Mouse (Mus musculus): ENCODE data around the gene As3mt. TPM values are rescaled to one million over a fixed set of nuclear protein-coding genes. Genes with fewer than 3 reads are reported as not detected.

Gene As3mt
- polyA plus RNA-seq, 1 experiment from 2014 or later, result 42.5 TPM

DNA sequence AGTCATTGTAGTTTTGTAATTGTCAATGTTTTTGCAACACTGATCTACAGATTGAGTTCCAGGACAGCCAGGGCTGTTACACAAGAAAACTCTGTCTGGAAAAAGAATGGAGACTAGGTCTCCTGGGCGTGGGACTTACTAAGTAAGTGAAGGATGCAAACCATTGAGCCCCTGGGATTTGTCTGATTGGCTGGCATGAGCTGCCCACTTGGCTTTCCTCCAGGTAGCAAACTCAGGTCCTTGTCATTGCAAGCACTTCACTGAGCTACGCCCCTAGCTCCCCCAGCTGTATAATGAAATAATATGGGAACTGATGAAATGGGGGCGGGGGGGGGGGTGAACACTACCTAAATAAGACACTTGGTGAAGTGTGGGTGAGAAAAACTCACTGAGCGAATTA is 14.1 kb upstream of the As3mt start:
- H3K27ac ChIP-seq (replicated peaks; ENCODE audit: low read depth, low read length), result no peak overlapping the region
- H3K27me3 ChIP-seq (ENCODE audit: control insufficient read depth, insufficient read depth, low read length), result no peaks in the 10 kb centered on the region
- H3K4me2 ChIP-seq (ENCODE audit: low read length), result no peak overlapping the region
- H3K36me3 ChIP-seq (ENCODE audit: control insufficient read depth, insufficient read depth, low read length), result no peaks in the 10 kb centered on the region
- H3K4me3 ChIP-seq (replicated peaks; ENCODE audit: low read depth, low read length), result no peak overlapping the region
- H3K9me3 ChIP-seq (ENCODE audit: control insufficient read depth, low read length), result no peaks in the 10 kb centered on the region
- H3K4me1 ChIP-seq (ENCODE audit: control insufficient read depth, insufficient read depth, low read length), result peaks cover 10% of the 10 kb centered on the region
- WGBS, result 87% methylated on average over 4 of the region's 4 CpGs
- H3K9ac ChIP-seq (replicated peaks; ENCODE audit: low read length), result no peak overlapping the region
- ATAC-seq (ENCODE audit: low FRiP score, low TSS enrichment) (no peak), DNase-seq (no peak)

DNA sequence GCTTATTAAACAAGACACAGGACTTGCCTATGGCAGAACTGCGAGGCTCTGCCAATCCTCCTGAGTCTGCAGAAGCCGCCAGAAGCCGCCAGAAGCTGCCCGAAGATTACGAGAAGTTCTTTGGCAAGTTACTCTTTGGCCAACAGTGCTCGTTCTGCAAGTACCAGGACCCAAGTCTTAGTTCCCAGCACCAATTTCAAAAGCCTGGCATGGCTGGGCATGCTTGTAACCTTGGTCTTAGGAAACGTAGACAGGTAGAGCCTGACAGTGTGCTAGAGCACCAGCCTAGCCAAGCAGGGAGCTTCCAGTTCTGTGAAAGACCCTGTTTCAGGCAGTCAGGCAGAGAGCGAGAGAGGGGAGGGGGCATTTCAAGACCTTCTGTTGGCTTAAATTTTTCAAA is 10.8 kb upstream of the As3mt start:
- 97% methylated on average over 8 of the region's 8 CpGs for WGBS
- no peak for ATAC-seq (ENCODE audit: low FRiP score, low TSS enrichment)

DNA sequence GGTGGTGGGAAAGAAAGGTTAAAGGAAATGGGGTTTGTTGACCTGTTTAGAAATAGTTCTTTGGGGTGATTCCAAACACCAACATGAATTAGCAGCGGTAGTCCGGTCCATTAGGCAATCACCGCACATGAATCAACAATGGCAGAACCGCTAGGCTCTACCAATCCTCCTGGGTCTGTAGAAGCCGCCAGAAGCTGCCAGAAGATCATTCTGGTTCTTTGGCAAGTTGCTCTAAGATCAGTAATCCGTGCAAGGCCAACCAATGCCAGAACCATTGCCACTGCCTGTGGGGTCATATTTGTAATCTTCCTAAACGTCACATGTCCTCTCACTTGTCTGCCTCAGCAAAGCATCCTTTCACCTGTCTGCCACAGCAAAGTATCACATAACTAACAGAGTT is 10.3 kb upstream of the As3mt start:
- H3K4me3 ChIP-seq (replicated peaks; ENCODE audit: low read depth, low read length), result no peak overlapping the region
- no peak overlapping the region for H3K27ac ChIP-seq (replicated peaks; ENCODE audit: low read depth, low read length)
- no peaks in the 10 kb centered on the region for H3K9me3 ChIP-seq (ENCODE audit: control insufficient read depth, low read length)
- H3K4me1 ChIP-seq (ENCODE audit: control insufficient read depth, insufficient read depth, low read length), result no peaks in the 10 kb centered on the region
- no peak overlapping the region for H3K9ac ChIP-seq (replicated peaks; ENCODE audit: low read length)
- ATAC-seq (ENCODE audit: low FRiP score, low TSS enrichment) (no peak), DNase-seq (no peak)
- no peak overlapping the region for H3K4me2 ChIP-seq (ENCODE audit: low read length)
- H3K36me3 ChIP-seq (ENCODE audit: control insufficient read depth, insufficient read depth, low read length), result peaks cover 3% of the 10 kb centered on the region; the same call in 1 of the 2 replicates
- 95% methylated on average over 7 of the region's 7 CpGs for WGBS
- H3K27me3 ChIP-seq (ENCODE audit: control insufficient read depth, insufficient read depth, low read length), result no peaks in the 10 kb centered on the region

More for the DNA sequence above, 10.8 kb upstream of the As3mt start:
- no peaks in the 10 kb centered on the region for H3K4me1 ChIP-seq (ENCODE audit: control insufficient read depth, insufficient read depth, low read length)
- H3K4me3 ChIP-seq (replicated peaks; ENCODE audit: low read depth, low read length), result no peak overlapping the region
- H3K4me2 ChIP-seq (ENCODE audit: low read length), result no peak overlapping the region
- no peaks in the 10 kb centered on the region for H3K27me3 ChIP-seq (ENCODE audit: control insufficient read depth, insufficient read depth, low read length)
- H3K9me3 ChIP-seq (ENCODE audit: control insufficient read depth, low read length), result no peaks in the 10 kb centered on the region
- peaks cover 2% of the 10 kb centered on the region; the same call in 1 of the 2 replicates for H3K36me3 ChIP-seq (ENCODE audit: control insufficient read depth, insufficient read depth, low read length)
- no peak overlapping the region for H3K9ac ChIP-seq (replicated peaks; ENCODE audit: low read length)
- no peak for DNase-seq
- no peak overlapping the region for H3K27ac ChIP-seq (replicated peaks; ENCODE audit: low read depth, low read length)

DNA sequence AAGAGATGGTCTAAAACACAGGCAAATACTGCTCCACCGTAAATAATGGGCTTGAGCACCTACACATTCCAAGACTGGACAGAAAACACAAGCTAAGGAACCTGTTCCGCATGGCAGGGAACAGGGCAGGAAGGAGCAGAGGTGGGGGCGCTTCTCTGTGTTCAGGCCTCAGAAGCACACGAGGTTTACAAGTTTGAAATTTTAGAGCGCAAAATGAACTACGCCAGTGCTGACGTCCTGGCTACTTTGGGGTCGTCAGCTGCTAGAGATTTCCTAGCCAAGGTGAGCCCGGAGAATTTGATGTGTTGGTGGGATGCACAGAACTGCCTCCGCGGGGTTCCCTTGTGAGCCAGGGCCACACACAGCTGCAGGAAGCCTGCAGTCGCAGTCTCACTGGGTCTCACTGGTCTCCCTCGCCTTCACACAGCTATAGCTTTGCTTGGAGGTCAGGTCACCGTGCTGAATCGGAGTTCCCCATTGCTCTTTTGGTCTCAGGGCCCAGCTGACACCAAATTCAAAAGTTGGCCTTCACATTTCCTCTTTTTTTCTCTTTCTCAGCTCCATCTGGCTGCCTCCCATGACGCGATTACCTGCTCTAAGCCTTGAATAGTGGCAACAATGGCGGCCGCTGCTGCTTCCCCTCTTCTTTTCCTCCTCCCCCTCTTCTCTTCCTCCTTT is 9.3 kb upstream of the As3mt start:
- DNase-seq (no peak), ATAC-seq (ENCODE audit: low FRiP score, low TSS enrichment) (no peak)
- H3K4me1 ChIP-seq (ENCODE audit: control insufficient read depth, insufficient read depth, low read length), result no peaks in the 10 kb centered on the region
- H3K27ac ChIP-seq (replicated peaks; ENCODE audit: low read depth, low read length), result no peak overlapping the region
- no peaks in the 10 kb centered on the region for H3K9me3 ChIP-seq (ENCODE audit: control insufficient read depth, low read length)
- no peak overlapping the region for H3K9ac ChIP-seq (replicated peaks; ENCODE audit: low read length)
- 52% methylated on average over 19 of the region's 19 CpGs for WGBS
- no peaks in the 10 kb centered on the region for H3K27me3 ChIP-seq (ENCODE audit: control insufficient read depth, insufficient read depth, low read length)
- no peak overlapping the region for H3K4me2 ChIP-seq (ENCODE audit: low read length)
- no peak overlapping the region for H3K4me3 ChIP-seq (replicated peaks; ENCODE audit: low read depth, low read length)
- H3K36me3 ChIP-seq (ENCODE audit: control insufficient read depth, insufficient read depth, low read length), result peaks cover 6% of the 10 kb centered on the region; the same call in 1 of the 2 replicates

DNA sequence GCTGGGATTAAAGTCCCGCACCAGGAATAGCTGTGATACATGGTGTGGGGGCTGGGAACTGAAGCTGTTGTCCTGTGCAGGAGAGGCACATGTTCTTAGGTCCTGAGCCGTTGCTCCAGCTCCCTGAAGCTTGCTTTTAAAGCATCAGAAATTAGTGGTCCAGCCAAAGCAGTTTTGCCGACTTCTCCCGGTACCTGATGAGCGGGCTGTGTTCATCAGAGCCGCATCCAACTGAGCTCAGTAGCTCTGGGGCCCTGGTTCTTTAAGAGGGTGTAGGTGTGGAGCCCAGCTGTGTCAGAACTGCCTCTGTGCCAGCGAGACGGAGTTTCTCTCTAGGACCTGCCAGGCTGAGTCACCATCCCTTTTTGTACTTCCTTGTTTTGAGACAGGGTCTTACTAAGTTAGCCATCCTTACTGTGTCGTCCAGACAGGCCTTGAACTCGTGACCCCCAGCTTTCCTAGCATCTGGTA is 8.2 kb upstream of the As3mt start:
- Histone ChIP-seq H3K9me3 (ENCODE audit: control insufficient read depth, low read length) (no peaks in the 10 kb centered on the region), H3K4me3 (replicated peaks; ENCODE audit: low read depth, low read length) (no peak overlapping the region), H3K36me3 (ENCODE audit: control insufficient read depth, insufficient read depth, low read length) (peaks cover 6% of the 10 kb centered on the region; the same call in 1 of the 2 replicates), H3K4me1 (ENCODE audit: control insufficient read depth, insufficient read depth, low read length) (no peaks in the 10 kb centered on the region), H3K27me3 (ENCODE audit: control insufficient read depth, insufficient read depth, low read length) (no peaks in the 10 kb centered on the region), H3K4me2 (ENCODE audit: low read length) (no peak overlapping the region), H3K9ac (replicated peaks; ENCODE audit: low read length) (no peak overlapping the region), H3K27ac (replicated peaks; ENCODE audit: low read depth, low read length) (no peak overlapping the region)
- DNase-seq, result no peak
- WGBS, result 80% methylated on average over 10 of the region's 10 CpGs
- no peak for ATAC-seq (ENCODE audit: low FRiP score, low TSS enrichment)

DNA sequence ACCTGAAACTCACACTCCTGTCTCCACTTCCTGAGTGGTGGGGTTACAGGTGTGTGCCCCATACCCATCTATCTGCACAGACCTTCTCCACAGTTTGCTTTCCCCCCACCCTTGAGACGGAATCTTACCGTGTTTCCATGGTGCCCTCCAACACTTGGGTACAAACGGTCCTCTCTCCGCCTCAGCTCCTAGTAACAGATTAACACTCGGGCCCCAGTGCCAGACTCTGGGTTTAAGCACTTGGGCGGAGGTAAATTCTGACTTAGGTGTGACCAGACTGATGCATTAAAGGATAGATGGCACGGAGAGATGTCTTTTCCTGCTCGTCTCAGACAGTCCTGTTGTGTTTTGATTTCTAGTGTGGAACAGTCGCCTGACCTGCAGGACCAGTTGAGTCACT is 6.1 kb upstream of the As3mt start:
- H3K9me3 ChIP-seq (ENCODE audit: control insufficient read depth, low read length), result no peaks in the 10 kb centered on the region
- no peak overlapping the region for H3K9ac ChIP-seq (replicated peaks; ENCODE audit: low read length)
- no peaks in the 10 kb centered on the region for H3K4me1 ChIP-seq (ENCODE audit: control insufficient read depth, insufficient read depth, low read length)
- no peak overlapping the region for H3K4me3 ChIP-seq (replicated peaks; ENCODE audit: low read depth, low read length)
- no peaks in the 10 kb centered on the region for H3K27me3 ChIP-seq (ENCODE audit: control insufficient read depth, insufficient read depth, low read length)
- ATAC-seq (ENCODE audit: low FRiP score, low TSS enrichment), result no peak
- DNase-seq, result no peak
- H3K27ac ChIP-seq (replicated peaks; ENCODE audit: low read depth, low read length), result no peak overlapping the region
- no peak overlapping the region for H3K4me2 ChIP-seq (ENCODE audit: low read length)
- peaks cover 6% of the 10 kb centered on the region; the same call in 1 of the 2 replicates for H3K36me3 ChIP-seq (ENCODE audit: control insufficient read depth, insufficient read depth, low read length)
- 89% methylated on average over 9 of the region's 9 CpGs for WGBS

DNA sequence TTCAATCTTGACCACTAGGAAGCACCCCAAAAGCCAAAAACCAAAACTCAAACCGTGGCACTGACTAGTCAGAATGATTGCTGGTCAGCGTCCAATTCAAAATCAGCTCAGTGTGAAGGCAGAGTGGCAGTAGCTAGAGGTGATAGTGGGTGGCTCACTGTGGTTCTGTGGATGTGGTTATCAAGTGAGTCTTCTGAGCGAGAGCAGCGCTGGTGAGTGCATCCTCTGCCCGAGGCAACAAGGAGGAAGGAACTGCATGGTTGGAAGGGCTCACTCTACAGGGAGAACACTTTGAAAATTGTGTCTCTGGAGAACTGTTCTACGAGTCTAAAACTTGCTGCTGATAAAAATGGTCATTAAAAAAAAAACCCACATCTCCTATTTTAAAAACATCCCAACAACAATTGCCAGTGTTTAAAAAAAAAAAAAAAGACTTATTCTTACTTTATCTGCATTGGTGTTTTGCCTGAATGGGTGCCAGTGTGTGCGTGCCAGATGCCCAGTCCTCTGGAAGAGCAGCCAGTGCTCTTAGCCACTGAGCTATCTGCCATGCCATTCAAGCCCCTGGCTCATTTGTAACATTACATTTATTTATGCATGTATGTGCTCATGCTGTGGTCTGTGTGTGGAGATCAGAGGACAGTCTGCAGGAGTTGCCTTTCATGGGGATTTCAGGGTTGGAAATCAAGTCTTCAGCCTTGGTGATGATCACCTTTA is 1.3 kb upstream of the As3mt start:
- DNase-seq (no peak), ATAC-seq (ENCODE audit: low FRiP score, low TSS enrichment) (no peak)
- WGBS, result 73% methylated on average over 7 of the region's 7 CpGs
- Histone ChIP-seq H3K36me3 (ENCODE audit: control insufficient read depth, insufficient read depth, low read length) (peaks cover 6% of the 10 kb centered on the region; the same call in 1 of the 2 replicates), H3K4me2 (ENCODE audit: low read length) (no peak overlapping the region), H3K9ac (replicated peaks; ENCODE audit: low read length) (no peak overlapping the region), H3K9me3 (ENCODE audit: control insufficient read depth, low read length) (no peaks in the 10 kb centered on the region), H3K27ac (replicated peaks; ENCODE audit: low read depth, low read length) (no peak overlapping the region), H3K27me3 (ENCODE audit: control insufficient read depth, insufficient read depth, low read length) (no peaks in the 10 kb centered on the region), H3K4me1 (ENCODE audit: control insufficient read depth, insufficient read depth, low read length) (no peaks in the 10 kb centered on the region), H3K4me3 (replicated peaks; ENCODE audit: low read depth, low read length) (no peak overlapping the region)

DNA sequence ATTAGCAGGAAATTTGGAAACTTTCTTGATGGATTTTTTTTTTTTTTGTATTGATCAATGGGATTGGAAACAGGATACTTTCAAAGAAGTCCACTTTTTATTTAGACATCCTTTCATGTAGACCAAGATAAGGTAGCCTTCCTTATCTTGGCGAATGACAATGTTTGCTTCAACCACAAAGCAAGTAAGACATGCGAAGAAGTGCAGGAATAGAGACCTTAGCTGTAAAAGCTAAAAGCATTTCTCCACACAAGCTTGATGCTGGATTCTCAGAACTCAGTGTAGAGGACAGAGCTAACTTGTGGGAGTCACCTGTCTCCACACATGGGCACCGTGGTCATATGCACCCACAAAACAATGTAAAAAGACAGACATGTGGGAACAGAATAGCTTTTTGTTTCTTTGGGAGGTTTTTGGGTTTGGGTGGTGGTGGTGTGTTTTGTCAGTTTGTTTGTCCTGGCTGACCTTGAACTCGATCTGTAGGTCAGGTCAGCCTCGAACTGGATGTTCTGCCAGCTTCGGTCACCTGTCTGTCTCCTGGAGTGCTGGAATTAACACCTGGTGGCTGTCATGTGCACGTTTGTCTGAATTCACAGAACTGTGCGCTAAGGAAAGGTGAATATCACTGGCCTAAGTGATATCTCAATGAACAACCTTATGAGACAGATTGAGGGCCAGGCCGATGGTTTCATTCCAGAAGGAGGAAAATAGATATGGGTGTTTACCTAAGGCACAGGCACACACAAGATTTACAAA is 540 bp upstream of the As3mt start:
- Histone ChIP-seq H3K27me3 (ENCODE audit: control insufficient read depth, insufficient read depth, low read length) (no peaks in the 10 kb centered on the region), H3K36me3 (ENCODE audit: control insufficient read depth, insufficient read depth, low read length) (0 out of 2 replicates have a peak, but pooled peaks cover 4% of the 10 kb centered on the region), H3K27ac (replicated peaks; ENCODE audit: low read depth, low read length) (no peak overlapping the region), H3K4me1 (ENCODE audit: control insufficient read depth, insufficient read depth, low read length) (no peaks in the 10 kb centered on the region), H3K9ac (replicated peaks; ENCODE audit: low read length) (peak overlapping the region; percentile 56; the same call in 1 of the 2 replicates), H3K4me3 (replicated peaks; ENCODE audit: low read depth, low read length) (peak overlapping the region; percentile 39), H3K4me2 (ENCODE audit: low read length) (peak overlapping the region; percentile 55), H3K9me3 (ENCODE audit: control insufficient read depth, low read length) (no peaks in the 10 kb centered on the region)
- ATAC-seq (ENCODE audit: low FRiP score, low TSS enrichment), result no peak
- DNase-seq, result no peak
- WGBS, result 82% methylated on average over 9 of the region's 9 CpGs

All from midbrain, embryonic 14.5 days (tissue).